Mouse (Mus musculus): ENCODE measurements around the gene 4930564D02Rik. TPM values are rescaled to one million over a fixed set of nuclear protein-coding genes. Genes with fewer than 3 reads are reported as not detected.
A peak's percentile ranks its signal among the peaks of the same experiment; 100 is the strongest.

The 4930564D02Rik gene
- polyA plus RNA-seq, 1 experiment = not detected

- H3K4me1 ChIP-seq (ENCODE audit: control insufficient read depth, insufficient read depth, low read length) = no peaks in the 10 kb centered on the region; the same call in 1 of the 2 replicates
- TF ChIP-seq CTCF (IDR thresholded peaks at IDR 0.05; ENCODE audit: extremely low read depth, insufficient read depth, low read length) (no peak), POLR2A (IDR thresholded peaks at IDR 0.05; ENCODE audit: extremely low read depth, insufficient read depth, low read length) (no peak)
- H3K27ac ChIP-seq (ENCODE audit: insufficient read depth, low read length) = no peak overlapping the region
- no peak overlapping the region for H3K4me3 ChIP-seq (ENCODE audit: insufficient read depth, low read length)
Observed at GRCm38 (mm10) chr3:105040983-105041625, 25.5 kb upstream of the 4930564D02Rik start.

- Histone ChIP-seq H3K27ac (ENCODE audit: insufficient read depth, low read length) (no peak overlapping the region), H3K4me3 (ENCODE audit: insufficient read depth, low read length) (no peak overlapping the region), H3K4me1 (ENCODE audit: control insufficient read depth, insufficient read depth, low read length) (no peaks in the 10 kb centered on the region; the same call in 1 of the 2 replicates)
- TF ChIP-seq CTCF (IDR thresholded peaks at IDR 0.05; ENCODE audit: extremely low read depth, insufficient read depth, low read length) (no peak), POLR2A (IDR thresholded peaks at IDR 0.05; ENCODE audit: extremely low read depth, insufficient read depth, low read length) (no peak)
Observed at GRCm38 (mm10) chr3:105043746-105044145, 22.9 kb upstream of the 4930564D02Rik start.

- peaks cover 4% of the 10 kb centered on the region; the same call in 1 of the 2 replicates for H3K4me1 ChIP-seq (ENCODE audit: control insufficient read depth, insufficient read depth, low read length)
- no peak for TF ChIP-seq POLR2A (IDR thresholded peaks at IDR 0.05; ENCODE audit: extremely low read depth, insufficient read depth, low read length)
- TF ChIP-seq CTCF (IDR thresholded peaks at IDR 0.05; ENCODE audit: extremely low read depth, insufficient read depth, low read length) = no peak
Observed at GRCm38 (mm10) chr3:105046870-105047269, 19.8 kb upstream of the 4930564D02Rik start.

GRCm38 (mm10) chr3:105047616-105048015 lies 19.0 kb upstream of the 4930564D02Rik start:
- Histone ChIP-seq H3K27ac (ENCODE audit: insufficient read depth, low read length) (peak overlapping the region; percentile 66; the same call in 1 of the 2 replicates), H3K4me3 (ENCODE audit: insufficient read depth, low read length) (no peak overlapping the region), H3K4me1 (ENCODE audit: control insufficient read depth, insufficient read depth, low read length) (peaks cover 4% of the 10 kb centered on the region; the same call in 1 of the 2 replicates)
- TF ChIP-seq POLR2A (IDR thresholded peaks at IDR 0.05; ENCODE audit: extremely low read depth, insufficient read depth, low read length) (0 out of 2 replicates have a peak, but pooled peaks have one; percentile 14), CTCF (IDR thresholded peaks at IDR 0.05; ENCODE audit: extremely low read depth, insufficient read depth, low read length) (no peak)

More at GRCm38 (mm10) chr3:105046870-105047269, 19.8 kb upstream of the 4930564D02Rik start:
- Histone ChIP-seq H3K4me3 (ENCODE audit: insufficient read depth, low read length) (no peak overlapping the region), H3K27ac (ENCODE audit: insufficient read depth, low read length) (no peak overlapping the region)

- Histone ChIP-seq H3K27ac (ENCODE audit: insufficient read depth, low read length) (no peak overlapping the region), H3K4me3 (ENCODE audit: insufficient read depth, low read length) (no peak overlapping the region), H3K4me1 (ENCODE audit: control insufficient read depth, insufficient read depth, low read length) (peaks cover 6% of the 10 kb centered on the region)
- TF ChIP-seq CTCF (IDR thresholded peaks at IDR 0.05; ENCODE audit: extremely low read depth, insufficient read depth, low read length) (no peak), POLR2A (IDR thresholded peaks at IDR 0.05; ENCODE audit: extremely low read depth, insufficient read depth, low read length) (no peak)
Observed at GRCm38 (mm10) chr3:105049848-105050247, 16.8 kb upstream of the 4930564D02Rik start.

GRCm38 (mm10) chr3:105051103-105051502 lies 15.5 kb upstream of the 4930564D02Rik start:
- 0 out of 2 replicates have a peak overlapping the region, but pooled peaks have one; percentile 86 for H3K4me3 ChIP-seq (ENCODE audit: insufficient read depth, low read length)
- H3K27ac ChIP-seq (ENCODE audit: insufficient read depth, low read length) = peak overlapping the region; percentile 30; the same call in 1 of the 2 replicates

GRCm38 (mm10) chr3:105052171-105052936 lies 14.3 kb upstream of the 4930564D02Rik start:
- peak overlapping the region; percentile 34 for H3K27ac ChIP-seq (ENCODE audit: insufficient read depth, low read length)
- peak overlapping the region; percentile 86 for H3K4me3 ChIP-seq (ENCODE audit: insufficient read depth, low read length)
- H3K4me1 ChIP-seq (ENCODE audit: control insufficient read depth, insufficient read depth, low read length) = peaks cover 6% of the 10 kb centered on the region
- TF ChIP-seq POLR2A (IDR thresholded peaks at IDR 0.05; ENCODE audit: extremely low read depth, insufficient read depth, low read length) (no peak), CTCF (IDR thresholded peaks at IDR 0.05; ENCODE audit: extremely low read depth, insufficient read depth, low read length) (no peak)

More at GRCm38 (mm10) chr3:105051103-105051502, 15.5 kb upstream of the 4930564D02Rik start:
- TF ChIP-seq CTCF (IDR thresholded peaks at IDR 0.05; ENCODE audit: extremely low read depth, insufficient read depth, low read length) = no peak
- TF ChIP-seq POLR2A (IDR thresholded peaks at IDR 0.05; ENCODE audit: extremely low read depth, insufficient read depth, low read length) = no peak
- H3K4me1 ChIP-seq (ENCODE audit: control insufficient read depth, insufficient read depth, low read length) = peaks cover 6% of the 10 kb centered on the region

GRCm38 (mm10) chr3:105052937-105053697 lies 13.5 kb upstream of the 4930564D02Rik start, which contains the start of gene Cttnbp2nl:
Gene Cttnbp2nl (minus strand): TSS chr3:105053146.
- H3K4me1 ChIP-seq (ENCODE audit: control insufficient read depth, insufficient read depth, low read length) = peaks cover 6% of the 10 kb centered on the region
- peak within 1 kb of the TSS; percentile 86 for H3K4me3 ChIP-seq (ENCODE audit: insufficient read depth, low read length)
- peak within 1 kb of the TSS; percentile 34 for H3K27ac ChIP-seq (ENCODE audit: insufficient read depth, low read length)
- TF ChIP-seq CTCF (IDR thresholded peaks at IDR 0.05; ENCODE audit: extremely low read depth, insufficient read depth, low read length) = no peak
- peak; percentile 93 for TF ChIP-seq POLR2A (IDR thresholded peaks at IDR 0.05; ENCODE audit: extremely low read depth, insufficient read depth, low read length)

- H3K27ac ChIP-seq (ENCODE audit: insufficient read depth, low read length) = no peak overlapping the region
- H3K4me1 ChIP-seq (ENCODE audit: control insufficient read depth, insufficient read depth, low read length) = peaks cover 6% of the 10 kb centered on the region
- H3K4me3 ChIP-seq (ENCODE audit: insufficient read depth, low read length) = peak overlapping the region; percentile 86; the same call in 1 of the 2 replicates
- TF ChIP-seq CTCF (IDR thresholded peaks at IDR 0.05; ENCODE audit: extremely low read depth, insufficient read depth, low read length) (no peak), POLR2A (IDR thresholded peaks at IDR 0.05; ENCODE audit: extremely low read depth, insufficient read depth, low read length) (no peak)
Observed at GRCm38 (mm10) chr3:105053698-105054001, 13.0 kb upstream of the 4930564D02Rik start.
